Mouse (Mus musculus): ENCODE results near the gene Fads3.

Gene Fads3

DNA sequence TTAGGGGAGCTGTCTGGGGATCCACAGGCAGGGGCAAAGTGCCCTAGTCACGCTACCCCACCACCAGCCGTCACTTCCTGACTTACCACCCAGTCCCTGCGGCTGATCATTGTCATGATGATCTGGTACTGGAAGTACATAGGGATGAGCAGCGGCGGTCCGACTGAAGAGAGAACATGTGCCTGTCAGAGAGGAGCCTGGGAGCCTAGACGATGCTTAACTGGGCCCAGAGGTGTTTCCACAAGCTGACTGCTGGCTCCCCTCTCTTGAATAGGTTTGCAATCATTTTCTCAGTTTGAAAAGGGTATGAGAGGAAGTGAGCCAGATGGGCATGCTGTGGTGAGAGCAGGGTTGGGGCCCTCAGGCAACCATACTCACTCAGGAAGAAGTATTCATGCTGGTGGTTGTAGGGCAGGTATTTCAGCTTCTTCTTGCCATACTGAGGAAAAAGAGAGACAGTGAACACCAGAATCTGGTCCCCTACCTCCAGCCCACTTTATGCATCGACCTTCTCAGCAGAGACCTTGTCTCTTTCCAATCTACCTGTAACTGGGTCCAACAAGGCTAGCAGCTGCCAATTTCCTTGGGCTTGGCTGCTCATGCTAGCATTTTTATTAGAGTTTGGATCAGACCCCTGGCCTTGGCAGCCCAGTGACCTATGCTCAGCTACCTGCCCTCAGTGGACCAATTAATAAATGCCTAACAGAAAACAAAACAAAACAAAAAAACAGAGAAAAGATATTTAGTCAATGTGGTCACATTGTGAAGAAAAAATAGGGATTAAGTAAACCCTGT is 29.0 kb downstream of the Fads3 start:
- no peak for DNase-seq (ENCODE audit: low read depth)

DNA sequence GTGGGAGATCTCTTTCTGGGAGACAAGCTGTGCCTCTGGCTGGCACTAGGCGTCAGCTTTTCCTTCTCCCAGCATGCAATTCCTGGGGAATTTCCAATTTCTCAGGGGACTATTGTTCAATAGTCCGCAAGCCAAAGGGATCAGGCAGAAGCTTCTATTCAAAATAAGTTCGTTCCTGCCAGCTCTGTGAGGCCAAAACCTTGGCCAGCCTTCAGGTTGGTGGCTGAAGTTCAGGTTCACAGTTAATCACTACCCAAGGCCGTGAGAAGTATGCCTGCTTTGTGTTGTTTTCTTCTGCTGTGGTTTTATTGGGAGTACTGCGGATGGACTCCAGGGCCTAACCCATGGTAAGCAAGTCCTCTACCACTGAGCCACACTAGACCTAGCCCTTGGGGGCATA is 29.8 kb downstream of the Fads3 start:
- peak; percentile 82 for DNase-seq (ENCODE audit: low read depth)

DNA sequence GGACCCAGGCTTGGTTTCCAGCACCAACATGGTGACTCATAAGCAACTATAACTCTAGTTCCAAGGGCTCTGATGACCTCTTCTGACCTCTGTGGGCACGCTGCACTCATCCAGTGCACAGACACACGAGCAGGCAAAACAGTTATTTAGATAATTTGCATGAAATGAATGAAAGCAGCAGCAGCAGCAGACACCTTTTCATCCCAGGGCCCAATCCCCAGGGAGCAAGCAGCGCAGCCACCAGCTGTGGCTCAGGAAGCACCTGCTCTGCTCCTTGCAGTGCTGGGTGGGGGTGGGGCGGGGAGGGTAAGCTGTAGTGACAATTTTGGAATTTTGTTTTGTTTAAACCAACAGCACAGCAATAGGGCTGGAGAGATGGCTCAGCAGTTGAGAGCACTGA is 30.5 kb downstream of the Fads3 start:
- DNase-seq (ENCODE audit: low read depth), result no peak

DNA sequence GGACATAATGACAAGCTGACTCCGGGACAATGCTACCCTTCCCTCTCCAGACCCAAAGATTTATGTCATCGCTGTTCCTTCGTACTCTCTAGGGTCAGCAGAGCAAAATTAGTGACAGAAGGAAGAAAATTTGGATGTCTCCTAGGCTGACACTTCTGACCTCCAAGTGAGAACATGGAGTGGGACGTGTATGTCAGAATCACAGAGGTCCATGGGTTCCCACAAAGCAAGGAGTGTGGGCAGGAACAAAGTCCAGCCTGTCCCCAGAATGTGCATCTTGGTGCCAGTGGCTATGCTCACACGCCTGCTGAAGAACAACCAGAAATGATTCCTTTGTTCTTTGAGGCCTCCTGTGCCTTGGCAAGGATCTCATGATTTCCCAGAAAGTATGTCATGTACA is 31.8 kb downstream of the Fads3 start:
- DNase-seq (ENCODE audit: low read depth), result no peak

DNA sequence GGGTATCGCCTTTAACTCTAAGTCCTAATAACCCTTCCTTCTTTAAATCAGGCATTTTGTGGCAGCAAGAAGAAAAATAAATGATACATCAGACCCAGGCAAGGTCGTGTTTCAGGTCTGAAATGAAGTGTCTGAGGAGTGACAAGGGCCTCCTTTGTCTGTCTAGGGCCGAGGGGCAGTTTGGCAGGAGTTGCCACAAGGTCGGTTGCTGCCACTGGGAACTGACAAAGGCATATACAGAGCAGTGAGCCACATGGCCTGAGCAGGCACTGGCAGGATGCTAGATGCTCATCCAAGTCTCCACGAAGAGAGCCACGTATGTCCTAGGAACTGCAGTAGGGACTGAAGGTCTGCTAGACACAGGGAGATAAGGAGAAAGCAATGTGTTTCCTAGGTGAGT is 37.0 kb downstream of the Fads3 start:
- DNase-seq (ENCODE audit: low read depth), result no peak

DNA sequence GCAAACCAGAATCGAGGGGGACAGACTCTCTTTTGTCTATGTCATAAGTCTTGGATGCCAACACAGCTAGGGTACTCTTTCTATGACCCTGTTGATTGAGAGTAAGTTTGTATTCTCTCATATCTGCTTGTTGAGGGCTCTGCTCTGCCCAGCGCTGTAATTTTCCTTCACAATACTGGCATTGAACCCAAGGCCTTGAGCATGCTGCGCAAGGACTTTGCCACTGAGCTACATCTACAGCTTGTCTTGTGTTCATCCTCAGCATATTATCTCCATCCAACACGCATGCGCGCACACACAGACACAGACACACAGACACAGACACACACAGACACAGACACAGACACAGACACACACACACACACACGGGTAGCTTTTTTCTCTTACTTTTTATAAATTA is 39.0 kb downstream of the Fads3 start:
- no peak for DNase-seq (ENCODE audit: low read depth)

DNA sequence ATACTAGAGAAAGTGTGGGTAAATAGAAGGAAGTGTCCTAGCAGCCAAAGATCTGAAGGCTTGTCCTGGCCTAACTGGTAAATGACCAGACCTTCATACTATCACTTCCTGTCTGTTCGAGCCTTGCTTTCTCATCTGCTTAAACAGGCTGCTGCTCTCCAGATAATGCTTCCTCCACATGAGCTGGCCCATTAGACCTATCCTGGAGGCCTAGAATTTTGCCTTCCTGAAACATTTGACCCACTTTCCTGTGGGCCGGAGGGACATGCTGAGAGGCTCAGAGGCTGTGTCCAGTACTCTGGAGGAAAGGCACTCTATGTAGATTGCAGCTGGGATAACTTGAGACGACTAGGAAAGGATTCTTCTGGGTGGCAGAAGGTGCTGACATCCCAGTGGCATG is 40.7 kb downstream of the Fads3 start:
- no peak for DNase-seq (ENCODE audit: low read depth)

DNA sequence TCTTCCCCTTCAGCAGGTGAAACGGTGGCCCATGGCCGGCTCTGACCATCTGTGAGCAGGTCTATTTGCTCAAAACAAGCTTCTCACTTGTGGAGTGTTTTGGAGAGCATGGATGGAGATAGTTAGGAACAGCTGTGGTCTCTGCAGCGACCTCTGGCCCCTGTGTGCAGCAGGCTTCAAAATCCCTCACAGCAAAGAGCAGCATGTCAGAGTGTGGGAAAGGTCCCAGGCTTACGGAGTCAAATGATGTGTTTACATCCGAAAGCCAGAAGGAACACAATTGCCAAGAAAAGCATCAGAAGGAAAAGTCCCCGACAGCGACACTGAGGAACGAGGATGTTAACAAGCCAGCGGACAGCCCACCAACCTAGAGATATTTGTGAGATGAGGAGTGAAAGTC is 44.1 kb downstream of the Fads3 start:
- DNase-seq (ENCODE audit: low read depth), result no peak

DNA sequence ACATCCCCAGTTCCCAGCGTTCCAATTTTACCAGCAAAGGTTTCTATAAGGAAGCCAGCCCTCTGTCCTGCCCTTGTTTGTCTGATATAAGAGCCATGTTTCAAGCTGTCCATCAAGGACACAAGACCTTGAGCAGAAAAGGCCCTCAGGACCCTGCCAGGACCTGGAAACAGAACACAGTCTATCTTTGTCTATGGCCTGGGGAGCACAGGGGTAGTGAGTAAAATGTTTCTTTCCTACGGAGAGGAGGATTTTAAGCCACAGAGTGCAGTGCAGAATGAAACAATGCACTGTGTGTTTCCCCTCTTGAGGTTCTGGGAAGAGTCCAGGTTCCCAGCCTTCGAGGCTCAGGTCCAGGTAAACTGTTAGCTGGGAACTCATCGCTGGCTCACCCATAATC is 45.6 kb downstream of the Fads3 start:
- DNase-seq (ENCODE audit: low read depth), result peak; percentile 72

DNA sequence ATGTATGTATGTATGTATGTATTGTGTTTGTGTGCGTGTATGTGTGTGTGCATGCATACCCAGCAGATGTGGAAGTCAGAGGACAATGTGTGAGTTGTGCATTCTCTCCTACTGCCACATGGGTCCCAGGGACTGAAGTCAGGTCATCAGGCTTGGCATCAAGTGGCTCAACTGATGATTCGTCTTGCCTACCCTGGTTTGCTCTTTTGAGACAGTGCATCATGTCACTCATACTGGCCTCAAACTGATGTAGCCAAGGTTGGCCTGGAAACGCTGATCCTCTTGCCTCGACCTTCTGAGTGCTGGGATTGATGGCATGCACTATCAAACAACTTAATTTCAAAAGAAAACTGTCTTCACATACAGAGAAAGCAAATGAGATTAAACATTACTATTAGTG is 52.5 kb downstream of the Fads3 start:
- no peak for DNase-seq (ENCODE audit: low read depth)

DNA sequence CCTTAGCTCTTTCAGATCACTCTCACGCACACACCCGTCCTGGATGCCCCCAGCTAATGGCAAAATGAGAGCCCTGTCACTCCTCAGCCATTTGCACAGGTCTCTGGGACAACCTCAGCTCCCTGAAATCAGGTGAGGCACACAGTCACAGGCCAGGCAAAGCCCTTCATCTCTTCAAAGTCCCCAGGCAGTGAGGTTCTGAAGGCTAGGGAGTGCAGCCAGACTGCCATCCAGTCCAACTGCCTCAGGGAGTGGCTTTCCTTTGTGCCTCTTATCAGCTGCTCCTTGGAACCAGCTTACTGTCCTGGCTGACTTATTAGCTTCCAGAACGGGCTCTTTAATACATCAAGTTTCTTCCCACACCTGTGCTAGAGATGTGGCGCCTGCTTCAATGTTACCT is 53.3 kb downstream of the Fads3 start:
- no peak for DNase-seq (ENCODE audit: low read depth)

DNA sequence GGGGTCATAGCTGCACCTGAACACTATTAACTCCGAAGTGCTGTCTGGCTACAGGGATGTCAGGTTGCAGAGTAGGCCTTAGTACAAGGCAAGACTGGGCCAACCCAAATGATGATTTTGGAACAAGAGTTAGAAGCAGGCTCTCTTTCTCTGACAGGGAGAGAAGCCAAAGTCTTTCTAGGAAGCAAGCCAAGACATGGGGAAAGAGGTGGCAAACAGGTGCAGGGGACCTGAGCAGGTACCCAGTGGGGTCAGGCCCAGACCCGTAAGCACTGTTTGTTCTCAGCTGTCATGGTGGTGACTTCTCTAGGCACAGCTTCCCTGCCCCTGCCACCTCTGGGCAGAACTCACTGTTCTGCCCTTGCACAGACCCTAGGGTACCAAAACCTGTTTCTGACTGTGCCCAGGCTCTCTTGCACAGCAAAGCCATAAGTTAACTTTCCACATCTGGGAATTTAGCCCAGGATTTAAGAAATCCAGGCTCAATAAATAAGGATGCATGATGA is 55.1 kb downstream of the Fads3 start:
- no peak for DNase-seq (ENCODE audit: low read depth)

DNA sequence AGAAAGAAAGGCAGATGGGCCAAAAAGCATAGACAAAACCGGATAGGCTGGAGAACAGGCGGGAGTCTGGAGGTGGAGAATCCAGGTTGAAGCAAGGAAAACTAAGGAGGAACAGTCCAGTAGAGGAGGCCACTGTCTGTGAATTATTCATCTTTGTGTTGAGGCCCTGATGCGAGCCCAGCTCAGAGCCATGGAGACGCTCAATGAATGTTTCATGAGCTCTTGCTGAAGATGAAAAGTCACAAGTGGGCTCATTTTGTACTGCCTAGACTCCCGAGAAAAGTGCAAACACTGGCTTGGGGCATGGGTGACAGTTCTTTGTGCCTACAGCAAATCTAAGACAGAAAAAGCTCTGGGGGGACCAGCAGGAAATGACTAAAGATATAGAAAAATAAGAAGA is 56.5 kb downstream of the Fads3 start:
- DNase-seq (ENCODE audit: low read depth), result no peak

DNA sequence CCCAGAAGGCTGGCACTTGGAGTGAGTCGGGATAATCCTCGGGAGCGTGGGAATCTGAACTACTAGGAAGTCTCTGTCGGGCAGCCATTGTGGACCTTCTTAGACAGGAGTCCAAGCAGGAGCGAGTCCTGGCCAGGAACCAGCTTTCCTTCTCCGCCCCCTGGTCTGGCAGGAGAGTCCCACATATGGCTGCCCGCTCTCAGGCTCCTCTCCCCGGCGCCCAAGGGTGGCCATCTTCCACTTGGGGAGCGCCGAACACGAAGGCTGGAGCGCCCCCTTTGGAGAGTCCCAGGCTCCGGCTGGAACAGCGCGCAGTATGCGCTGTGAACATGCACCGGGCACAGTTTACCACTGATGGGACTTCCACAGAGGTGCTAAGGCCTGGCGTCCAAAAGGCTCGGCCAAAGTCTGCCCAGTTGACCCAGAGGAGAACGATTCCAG is 59.3 kb downstream of the Fads3 start:
- DNase-seq (ENCODE audit: low read depth), result no peak

DNA sequence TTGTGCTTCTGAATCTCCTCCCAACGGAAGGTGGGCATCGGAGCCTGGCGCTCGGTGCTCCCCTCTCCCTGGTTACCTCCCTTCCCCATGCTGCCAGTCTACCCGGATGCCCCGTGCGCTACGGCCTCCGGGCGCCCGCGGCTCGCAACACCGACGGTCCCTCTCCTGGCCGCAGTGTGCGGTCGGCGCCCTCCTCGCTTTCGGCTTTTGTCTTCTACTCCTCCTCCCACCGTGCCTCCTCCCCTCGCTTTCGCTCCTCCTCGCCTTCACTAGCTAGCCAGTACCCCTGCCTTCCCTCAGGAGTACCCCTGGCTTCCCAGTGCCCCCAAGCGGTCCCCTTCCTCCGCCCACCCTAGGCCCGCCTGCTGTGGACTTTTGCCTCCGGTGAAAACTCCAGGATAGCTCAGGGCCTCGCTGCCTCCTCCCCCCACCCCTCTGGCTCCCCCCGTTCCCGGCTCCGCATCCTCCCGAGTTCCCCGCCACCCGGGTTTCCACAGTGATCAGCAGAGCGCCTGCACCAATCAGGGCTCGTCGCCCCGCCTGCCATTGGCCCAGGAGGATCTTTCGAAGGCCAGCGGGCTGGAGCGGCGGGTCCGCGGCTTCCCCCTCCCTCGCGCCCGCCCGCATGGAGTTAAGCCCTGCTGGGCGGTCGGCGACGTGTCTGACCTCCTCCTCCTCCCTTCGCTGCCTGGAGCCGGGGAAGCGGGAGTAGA is 60.1 kb downstream of the Fads3 start, which contains the start of gene Fads2:
Fads2 (minus strand) TSS at position 406 of the 713 bp plus-strand sequence.
- no peak for DNase-seq (ENCODE audit: low read depth)

DNA sequence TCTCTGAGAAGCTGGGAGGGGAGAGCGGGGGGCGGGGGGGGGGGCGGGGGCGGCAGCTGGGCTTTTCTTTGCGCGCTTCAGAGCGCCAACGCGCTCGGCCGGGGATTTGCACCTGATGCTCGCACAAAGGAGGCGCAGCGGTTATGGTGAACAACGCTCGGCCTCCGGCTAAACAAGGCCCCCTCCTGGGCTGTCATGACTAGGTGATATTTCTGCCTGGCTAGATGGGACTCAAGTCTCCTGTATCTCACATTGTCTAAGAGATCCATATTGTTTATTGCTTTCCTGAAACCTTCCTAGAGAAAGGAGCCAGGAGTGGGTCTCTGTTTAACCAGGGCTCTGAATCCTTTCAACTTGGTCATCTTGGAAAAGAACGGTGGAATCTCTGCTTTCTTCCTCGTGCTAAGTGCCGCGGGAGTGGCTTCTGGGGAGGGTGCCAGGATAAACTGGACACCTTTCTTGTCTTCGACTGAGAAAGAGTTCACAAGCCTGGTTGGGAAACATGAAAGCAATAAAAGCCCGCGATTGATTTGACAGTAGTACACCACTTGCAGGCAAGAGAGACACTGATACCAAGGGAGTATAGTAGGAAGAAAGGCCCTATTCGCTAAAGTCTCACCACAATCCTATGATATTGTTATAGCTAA is 60.8 kb downstream of the Fads3 start:
- no peak for DNase-seq (ENCODE audit: low read depth)

DNA sequence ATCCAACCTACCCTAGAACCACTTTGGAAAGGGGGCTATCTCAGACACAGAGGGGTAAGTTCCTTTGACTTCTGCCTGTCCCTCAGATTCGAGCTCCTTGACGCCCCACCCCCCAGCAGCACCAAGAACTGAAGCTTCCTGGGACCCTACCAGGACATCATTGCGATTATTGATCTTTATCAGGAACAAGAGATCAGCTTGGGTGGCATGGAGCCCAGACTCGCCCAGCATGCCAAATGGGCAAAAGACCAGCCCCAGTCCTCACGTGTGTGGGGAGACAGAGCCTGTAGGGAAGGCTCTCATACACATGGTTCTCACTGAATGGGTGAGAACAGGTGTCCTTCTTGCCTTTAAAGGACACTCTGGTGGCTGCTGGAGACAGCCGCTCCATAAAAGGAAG is 62.9 kb downstream of the Fads3 start:
- DNase-seq (ENCODE audit: low read depth), result no peak

DNA sequence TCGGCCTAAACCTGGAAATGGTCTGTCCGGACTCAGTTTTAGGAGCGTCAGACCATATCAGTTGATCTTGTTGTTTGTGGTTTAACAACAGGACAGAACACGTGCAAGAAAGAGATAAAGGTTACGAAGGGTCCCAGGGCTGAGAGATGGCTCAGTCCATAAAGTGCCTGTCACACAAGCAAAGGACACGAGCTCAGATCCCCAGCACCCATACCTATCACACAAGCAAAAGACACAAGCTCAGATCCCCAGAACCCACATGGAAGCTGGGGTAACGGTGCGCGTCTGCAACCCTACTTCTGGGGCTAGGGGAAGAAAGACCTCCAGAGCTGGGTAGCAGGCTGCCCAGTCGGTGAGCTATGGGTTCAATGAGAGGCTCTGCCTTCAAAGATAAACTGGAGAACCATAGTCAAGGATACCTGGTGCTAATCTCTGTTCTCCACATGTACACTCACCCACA is 63.7 kb downstream of the Fads3 start:
- DNase-seq (ENCODE audit: low read depth), result no peak

DNA sequence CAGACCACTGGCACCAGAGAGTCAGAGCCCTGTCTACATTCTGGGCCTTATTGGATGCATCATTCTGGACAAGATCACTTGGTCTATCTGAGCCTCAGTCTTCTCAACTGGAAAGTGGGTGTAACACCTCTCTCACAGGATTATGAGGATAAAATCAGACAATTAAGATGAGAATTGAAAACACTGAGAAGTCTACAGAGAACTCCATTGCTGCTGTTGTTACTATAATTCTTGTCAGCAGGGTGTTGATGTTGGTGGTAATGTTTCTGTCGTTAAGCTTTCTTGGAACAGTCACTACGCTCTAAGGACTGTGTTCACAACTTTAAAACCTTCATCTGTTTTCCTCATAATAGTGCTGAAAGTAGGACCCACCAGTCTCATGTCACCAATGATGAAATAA is 65.3 kb downstream of the Fads3 start:
- DNase-seq (ENCODE audit: low read depth), result no peak

DNA sequence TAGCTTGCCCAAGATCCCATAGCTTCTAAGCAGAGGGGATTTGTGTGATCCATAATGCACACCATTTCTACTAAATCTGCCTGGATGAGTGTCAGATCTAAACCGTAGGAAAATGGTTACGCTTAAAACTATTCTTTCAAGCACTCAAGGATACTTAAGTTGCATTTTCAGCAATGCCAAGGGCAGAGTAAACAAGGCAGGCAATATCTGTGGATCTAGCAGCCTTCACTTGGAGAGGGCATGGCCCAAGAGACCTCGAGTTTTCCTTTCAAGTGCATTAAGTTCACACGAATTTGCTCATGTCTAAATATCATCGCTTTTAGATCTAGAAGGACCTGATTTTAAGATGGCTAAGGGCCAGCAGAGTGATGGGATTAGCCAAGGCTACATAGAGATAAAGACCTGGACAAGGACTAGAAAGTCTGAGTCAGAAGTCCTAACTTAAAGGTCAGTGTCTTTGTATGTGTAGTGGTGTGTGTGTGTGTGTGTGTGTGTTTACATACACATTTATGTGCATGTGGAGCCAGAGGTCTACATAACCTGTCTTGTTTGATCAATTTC is 65.8 kb downstream of the Fads3 start:
- DNase-seq (ENCODE audit: low read depth), result no peak

DNA sequence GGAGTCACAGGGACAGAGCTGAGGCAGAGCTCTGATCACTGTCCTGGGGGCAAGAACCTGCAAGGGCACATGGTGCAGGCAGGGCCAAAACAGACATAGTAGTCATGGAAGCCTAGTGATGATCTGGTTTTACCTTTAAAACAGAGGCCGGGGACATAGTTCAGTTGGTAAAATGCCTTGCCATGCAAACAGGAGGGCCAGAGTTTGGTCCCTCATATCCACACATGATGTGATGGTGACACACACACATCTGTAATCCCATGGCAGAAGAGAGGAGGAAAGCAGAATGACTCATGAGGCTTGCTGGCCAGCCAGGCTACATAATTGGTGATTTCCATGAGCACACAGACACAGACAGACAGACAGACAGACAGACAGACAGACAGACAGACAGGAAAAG is 66.8 kb downstream of the Fads3 start:
- no peak for DNase-seq (ENCODE audit: low read depth)

DNA sequence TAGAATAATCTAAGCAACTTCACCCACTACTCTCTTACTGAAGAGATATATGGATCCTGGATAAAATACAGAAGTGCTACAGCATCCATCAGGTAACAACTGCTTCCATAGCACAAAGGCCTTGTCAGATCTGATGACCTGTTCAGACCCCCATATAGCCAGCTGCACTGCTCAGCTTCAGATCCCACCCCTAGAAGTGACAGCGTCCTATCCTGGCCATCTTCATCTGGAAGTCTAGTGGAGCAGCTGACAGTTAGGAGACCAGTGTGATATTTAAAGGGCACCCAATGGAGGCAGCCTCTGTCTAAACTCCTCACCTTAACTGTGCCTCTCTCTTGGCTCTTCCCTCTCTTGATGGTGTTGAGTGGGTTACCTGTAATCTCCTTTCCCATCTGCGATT is 67.3 kb downstream of the Fads3 start:
- no peak for DNase-seq (ENCODE audit: low read depth)

All from fibroblast of lung, adult 2 months (primary cell).